Mouse (Mus musculus) testis, postnatal 10 days (tissue): Measurements from ENCODE around the gene Pou3f4.
A peak's percentile ranks its signal among the peaks of the same experiment; 100 is the strongest.
"Not testable (repeated sequence)": the region's sequence is repeated elsewhere in the genome, so short reads cannot be mapped to it uniquely, and the experiment has no call there.

Experiments
- DNase-seq: peaks from one replicate; pipeline ENCODE4 v3.0.0; 2021; ENCODE audit warnings: low spot score

Gene Pou3f4

DNA sequence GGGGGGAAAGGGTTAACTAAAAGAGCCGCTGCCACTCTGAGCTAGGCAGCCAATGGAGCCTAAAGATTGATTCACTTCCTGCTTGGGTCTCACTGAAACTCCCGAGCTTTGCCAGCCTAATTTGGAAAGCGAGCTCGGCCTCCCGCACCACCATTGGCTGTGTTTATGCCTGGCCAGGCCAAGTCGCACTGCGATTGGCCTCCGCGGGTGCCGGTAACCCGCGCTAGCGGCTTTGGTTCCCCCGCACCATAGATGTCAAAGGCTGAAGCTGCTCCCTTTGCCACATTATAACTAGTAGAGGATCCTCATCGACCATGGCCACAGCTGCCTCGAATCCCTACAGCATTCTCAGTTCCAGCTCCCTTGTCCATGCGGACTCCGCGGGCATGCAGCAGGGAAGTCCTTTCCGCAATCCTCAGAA is at the start of gene Pou3f4:
Gene Pou3f4 (plus strand): TSS at position 130 of the 421 bp plus-strand sequence.
- peak; percentile 45 for DNase-seq

GRCm38 (mm10) chrX:110765939-110766338 is 48.1 kb upstream of the Pou3f4 start:
- DNase-seq = no peak

GRCm38 (mm10) chrX:110774807-110775206 is 39.3 kb upstream of the Pou3f4 start:
- not testable (repeated sequence) for DNase-seq

GRCm38 (mm10) chrX:110802502-110802901 is 11.6 kb upstream of the Pou3f4 start:
- DNase-seq = no peak

GRCm38 (mm10) chrX:110810001-110810578 is 4.0 kb upstream of the Pou3f4 start:
- DNase-seq = no peak

- DNase-seq = no peak
Measured at GRCm38 (mm10) chrX:110810753-110811506, 3.1 kb upstream of the Pou3f4 start.

DNA sequence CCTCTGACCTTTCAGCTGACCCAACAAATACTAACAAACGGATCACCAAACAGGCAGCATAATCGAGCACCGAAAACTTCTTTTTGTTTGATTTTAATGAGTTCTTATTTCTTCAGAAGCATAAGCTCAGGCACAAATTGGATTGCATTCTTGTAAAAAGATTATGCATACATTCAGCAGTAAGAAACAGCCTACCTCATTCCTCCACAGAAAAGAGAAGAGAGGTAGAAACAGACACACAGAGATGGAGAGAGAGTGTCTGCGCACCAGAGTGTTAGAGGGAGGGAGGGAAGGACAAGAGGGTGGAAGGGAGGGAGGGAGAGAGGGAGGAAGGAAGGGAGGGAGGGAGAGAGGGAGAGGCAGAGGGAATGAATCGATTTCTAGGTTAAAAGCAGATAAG is 2.0 kb upstream of the Pou3f4 start:
- no peak for DNase-seq

DNA sequence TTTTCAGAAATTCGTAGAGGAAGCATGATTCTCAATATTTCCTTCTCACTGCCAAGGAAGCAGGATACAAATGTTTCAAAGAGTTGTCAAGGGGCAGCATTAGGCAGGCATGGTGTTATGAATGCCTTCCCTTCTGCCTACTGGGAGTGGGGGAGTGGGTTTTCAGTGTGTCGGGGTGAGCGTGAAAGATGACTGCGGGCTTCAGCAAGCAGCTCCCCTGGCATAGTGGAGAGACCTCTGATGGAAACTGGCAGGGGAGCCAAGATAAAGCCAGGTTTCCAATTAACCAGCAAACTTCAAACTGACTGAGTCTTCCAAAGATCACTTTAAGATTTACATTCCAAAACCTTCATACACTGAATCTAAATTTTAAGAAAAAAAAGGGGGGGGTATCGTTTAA is 679 bp upstream of the Pou3f4 start:
- no peak for DNase-seq

GRCm38 (mm10) chrX:110814592-110815548 is 790 bp downstream of the Pou3f4 start:
- DNase-seq = peak; percentile 27

DNA sequence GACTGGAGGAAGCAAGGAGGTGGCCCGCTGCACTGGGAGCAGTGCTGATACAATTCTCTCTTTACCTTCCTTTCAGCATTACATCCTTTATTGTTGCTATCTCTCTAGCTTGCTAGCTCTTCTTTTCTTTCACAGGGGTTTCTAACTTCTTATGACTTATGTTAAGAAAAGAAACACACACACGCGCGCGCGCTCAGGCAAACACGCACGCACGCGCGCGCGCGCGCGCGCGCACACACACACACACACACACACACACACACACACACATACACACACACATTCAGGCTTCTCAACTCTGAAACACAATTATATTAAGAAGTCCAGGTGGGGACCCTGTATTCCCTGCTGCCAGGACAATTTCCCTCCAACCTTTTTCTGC is 1.5 kb downstream of the Pou3f4 start:
- DNase-seq = no peak

DNA sequence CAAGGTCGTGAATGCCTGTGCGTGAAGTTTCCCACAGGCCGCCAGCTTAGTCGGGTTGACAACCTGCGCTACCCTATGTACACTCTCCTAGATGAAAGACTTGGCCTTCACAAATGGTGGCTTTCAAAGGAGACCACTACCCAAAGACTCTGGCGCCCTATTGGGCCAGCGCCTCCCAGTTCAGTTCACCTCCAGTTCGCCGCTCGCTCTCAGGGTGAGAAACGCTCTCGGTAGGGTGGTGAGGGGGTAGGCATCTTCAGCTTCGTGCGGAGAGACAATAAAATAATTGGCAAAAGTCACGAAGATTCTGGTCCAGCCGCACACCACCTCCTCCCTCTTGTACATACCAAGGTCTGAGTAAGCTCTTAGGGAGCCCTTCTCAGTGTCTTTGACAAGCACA is 2.5 kb downstream of the Pou3f4 start:
- no peak for DNase-seq

GRCm38 (mm10) chrX:110817211-110817610 is 3.1 kb downstream of the Pou3f4 start:
- DNase-seq = no peak

DNA sequence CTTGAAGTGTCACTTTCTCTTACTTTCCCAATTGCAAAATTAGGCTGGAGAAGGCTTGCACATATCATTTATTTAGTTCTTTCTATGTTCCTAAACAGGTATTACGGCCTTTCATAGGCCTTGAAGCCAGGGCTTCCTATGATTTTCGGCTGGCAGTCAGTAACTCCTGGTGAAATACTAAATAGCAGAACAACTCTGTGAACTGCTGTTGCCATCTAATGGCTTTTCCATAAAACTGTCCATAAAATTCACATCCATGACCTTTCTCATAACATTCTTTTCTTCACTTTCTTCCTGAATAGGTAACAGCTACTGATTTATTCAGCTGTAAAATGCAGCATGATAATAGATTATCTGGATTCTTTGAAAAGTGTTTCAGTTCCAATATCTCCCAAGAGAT is 23.4 kb downstream of the Pou3f4 start:
- DNase-seq = no peak

- DNase-seq = no peak
Measured at GRCm38 (mm10) chrX:110851300-110851699, 37.2 kb downstream of the Pou3f4 start.
